Mouse (Mus musculus) heart, postnatal 0 days (tissue): ENCODE measurements at regions not wholly inside any gene's neighbourhood (a gene's known extent, or its start where the extent isn't known, plus 50 kb on each side); places are given as distances from the start of the nearest gene placed in this dataset.

Experiments used
- CTCF ChIP-seq: IDR thresholded peaks from 2 replicates; pipeline ENCODE4 v1.5.1; 2016; ENCODE audit warnings: antibody characterized with exemption, control low read depth, low read depth
- EP300 ChIP-seq: IDR thresholded peaks from 2 replicates; pipeline ENCODE4 v1.6.1; 2016; ENCODE audit warnings: antibody characterized with exemption, low read depth

DNA sequence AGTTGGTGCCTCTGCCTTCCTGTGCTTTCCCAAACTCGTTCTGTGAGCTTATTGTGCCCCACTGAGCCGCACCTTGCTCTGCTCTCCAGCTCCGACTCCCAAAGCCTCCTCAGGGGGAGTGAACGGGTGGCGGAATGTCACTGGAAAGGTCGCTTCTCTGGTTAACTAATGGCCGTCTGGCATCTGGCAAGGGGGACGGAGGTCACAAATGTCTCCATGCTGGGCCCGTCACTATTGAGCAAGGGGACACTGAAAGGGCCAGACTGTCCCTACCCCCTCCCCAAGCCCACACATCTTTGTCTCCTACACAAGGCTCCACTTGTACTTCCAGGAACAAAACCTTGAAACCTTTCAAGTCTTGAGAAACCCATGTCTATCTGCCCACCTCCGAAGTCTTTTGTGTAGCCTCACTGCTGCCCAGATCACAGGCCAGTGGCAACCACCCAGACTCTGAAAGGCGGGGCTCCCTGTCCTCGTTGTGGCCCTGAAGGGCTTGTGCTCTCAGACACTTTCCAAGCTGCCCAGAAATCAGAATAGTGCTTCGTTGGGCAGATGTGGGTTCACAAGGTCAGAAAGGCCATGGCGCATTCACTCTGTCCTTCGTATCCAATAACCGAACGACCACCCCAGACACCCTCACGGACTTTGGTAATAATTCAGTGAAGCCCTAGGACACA, 75.9 kb downstream of the Zbtb18 start:
- no peak for TF ChIP-seq CTCF
- TF ChIP-seq EP300 = no peak
